Mouse (Mus musculus): ENCODE measurements around the gene Gm1113. TPM values are rescaled to one million over a fixed set of nuclear protein-coding genes. Genes with fewer than 3 reads are reported as not detected.
A peak's percentile ranks its signal among the peaks of the same experiment; 100 is the strongest.

Gene Gm1113
- total RNA-seq, 2 experiments from 2014 or later: not detected

DNA sequence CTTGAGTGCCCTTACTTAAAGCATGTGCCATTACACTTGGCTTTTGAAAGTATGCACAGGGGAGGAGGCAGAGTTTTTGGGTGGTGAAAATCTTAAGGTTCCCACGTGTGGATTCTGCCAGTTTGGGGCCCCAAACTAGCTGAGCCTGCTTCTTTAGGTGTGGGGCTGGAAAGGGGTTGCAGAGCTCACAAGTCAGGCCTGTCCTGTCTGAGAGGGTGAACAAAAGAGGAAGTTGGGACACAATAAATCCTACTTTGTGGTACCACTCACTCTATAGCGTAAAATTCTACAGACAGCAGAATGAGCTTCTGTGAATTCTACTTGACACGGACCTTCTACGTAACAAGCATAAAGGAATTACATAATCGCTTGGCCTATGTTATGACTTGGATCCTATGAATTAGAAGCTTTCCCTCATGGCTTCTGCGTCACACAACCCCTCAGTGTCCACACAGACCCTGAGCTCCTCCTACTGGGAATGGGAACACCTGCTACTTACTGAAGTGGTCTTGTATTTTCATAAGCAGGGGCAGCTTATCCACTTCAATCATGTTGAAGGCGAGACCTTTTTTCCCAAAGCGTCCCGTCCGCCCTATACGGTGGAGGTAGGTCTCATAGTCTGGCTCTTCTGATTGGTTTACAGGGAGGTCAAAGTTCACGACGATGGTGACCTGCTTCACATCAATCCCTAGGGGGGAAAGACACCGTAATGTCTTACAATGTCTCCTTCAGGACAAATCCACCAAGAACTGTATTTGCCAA, 25.2 kb upstream of the Gm1113 start:
- no peak overlapping the region for H3K4me3 ChIP-seq
- intact Hi-C loops (cut with DNase I): loop anchor here (10.0 kb wide), 1 partner anchor 498 kb away; no protein-coding TSS in a partner anchor
- no peak for DNase-seq (ENCODE audit: extremely low spot score in 1 of 2, low spot score in 2 of 2)
- no peak overlapping the region for H3K27ac ChIP-seq
- TF ChIP-seq CTCF (IDR thresholded peaks at IDR 0.05): no peak

- no peak overlapping the region for H3K4me3 ChIP-seq
- TF ChIP-seq CTCF (IDR thresholded peaks at IDR 0.05): no peak
- no peak overlapping the region for H3K27ac ChIP-seq
- no peak for DNase-seq (ENCODE audit: extremely low spot score in 1 of 2, low spot score in 2 of 2)
- intact Hi-C loops (cut with DNase I): loop anchor here (1.0 to 10.0 kb wide), 2 partner anchors 260 to 497 kb away; no protein-coding TSS in a partner anchor
These were observed 23.9 kb upstream of the Gm1113 start for GRCm38 (mm10) chr9:35541941-35542340.

DNA sequence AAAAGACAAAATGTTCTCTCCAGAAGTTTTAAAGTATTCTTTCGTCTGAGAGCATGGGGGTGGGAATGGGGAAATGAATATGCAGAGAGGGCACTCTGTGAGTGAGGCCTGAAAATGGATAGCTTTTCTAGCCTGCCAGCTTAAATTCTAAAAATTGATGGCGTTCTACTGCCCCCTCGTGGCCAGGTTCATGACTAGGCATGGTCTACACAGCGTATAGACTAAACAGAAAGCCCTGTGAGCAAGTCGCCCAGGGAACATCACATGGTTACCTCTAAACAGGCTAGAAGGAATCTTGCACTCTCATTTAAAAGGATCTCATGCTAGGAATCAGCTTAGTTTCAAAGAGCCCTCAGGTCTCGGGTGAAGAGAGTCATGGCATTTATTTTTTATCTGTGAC, 23.4 kb upstream of the Gm1113 start:
- H3K27ac ChIP-seq: no peak overlapping the region
- intact Hi-C loops (cut with DNase I): loop anchor here (1.0 to 10.0 kb wide), 2 partner anchors 259 to 497 kb away; no protein-coding TSS in a partner anchor
- TF ChIP-seq CTCF (IDR thresholded peaks at IDR 0.05): peak; percentile 82

GRCm38 (mm10) chr9:35541024-35541423, 23.0 kb upstream of the Gm1113 start:
- intact Hi-C loops (cut with DNase I): loop anchor here (1.0 to 10.0 kb wide), 2 partner anchors 259 to 496 kb away; no protein-coding TSS in a partner anchor
- TF ChIP-seq CTCF (IDR thresholded peaks at IDR 0.05): no peak
- DNase-seq (ENCODE audit: extremely low spot score in 1 of 2, low spot score in 2 of 2): no peak
- H3K4me3 ChIP-seq: no peak overlapping the region
- no peak overlapping the region for H3K27ac ChIP-seq

More for the DNA sequence above, 23.4 kb upstream of the Gm1113 start:
- peak; percentile 69 to 83 for DNase-seq (ENCODE audit: extremely low spot score in 1 of 2, low spot score in 2 of 2)
- no peak overlapping the region for H3K4me3 ChIP-seq

GRCm38 (mm10) chr9:35539001-35539750, 21.1 kb upstream of the Gm1113 start:
- intact Hi-C loops (cut with DNase I): loop anchor here (5.0 kb wide), 1 partner anchor 117 kb away; the partner anchor contains the start of gene Cdon

GRCm38 (mm10) chr9:35535876-35536275, 17.8 kb upstream of the Gm1113 start:
- H3K27ac ChIP-seq: no peak overlapping the region
- DNase-seq (ENCODE audit: extremely low spot score in 1 of 2, low spot score in 2 of 2): no peak
- TF ChIP-seq CTCF (IDR thresholded peaks at IDR 0.05): no peak
- intact Hi-C loops (cut with DNase I): loop anchor here (2.0 to 5.0 kb wide), 2 partner anchors 114 to 253 kb away; partner anchors contain the start of gene Cdon
- H3K4me3 ChIP-seq: no peak overlapping the region

More at GRCm38 (mm10) chr9:35539001-35539750, 21.1 kb upstream of the Gm1113 start:
- no peak for DNase-seq (ENCODE audit: extremely low spot score in 1 of 2, low spot score in 2 of 2)
- no peak overlapping the region for H3K27ac ChIP-seq
- no peak overlapping the region for H3K4me3 ChIP-seq
- TF ChIP-seq CTCF (IDR thresholded peaks at IDR 0.05): no peak

GRCm38 (mm10) chr9:35535110-35535509, 17.0 kb upstream of the Gm1113 start:
- H3K27ac ChIP-seq: no peak overlapping the region

GRCm38 (mm10) chr9:35533266-35533665, 15.2 kb upstream of the Gm1113 start:
- Histone ChIP-seq H3K27ac (no peak overlapping the region), H3K4me3 (no peak overlapping the region)
- no peak for TF ChIP-seq CTCF (IDR thresholded peaks at IDR 0.05)
- DNase-seq (ENCODE audit: extremely low spot score in 1 of 2, low spot score in 2 of 2): no peak
- intact Hi-C loops (cut with DNase I): no loop called here

More at GRCm38 (mm10) chr9:35535110-35535509, 17.0 kb upstream of the Gm1113 start:
- DNase-seq (ENCODE audit: extremely low spot score in 1 of 2, low spot score in 2 of 2): peak; percentile 44 to 60
- peak; percentile 93 for TF ChIP-seq CTCF (IDR thresholded peaks at IDR 0.05)
- no peak overlapping the region for H3K4me3 ChIP-seq
- intact Hi-C loops (cut with DNase I): loop anchor here (2.0 to 5.0 kb wide), 2 partner anchors 113 to 252 kb away; partner anchors contain the start of gene Cdon

- H3K4me3 ChIP-seq: no peak overlapping the region
- no peak for DNase-seq (ENCODE audit: extremely low spot score in 1 of 2, low spot score in 2 of 2)
- TF ChIP-seq CTCF (IDR thresholded peaks at IDR 0.05): no peak
- intact Hi-C loops (cut with DNase I): no loop called here
- H3K27ac ChIP-seq: no peak overlapping the region
These were observed 11.7 kb upstream of the Gm1113 start for GRCm38 (mm10) chr9:35529796-35530195.

- DNase-seq (ENCODE audit: extremely low spot score in 1 of 2, low spot score in 2 of 2): no peak
- no peak for TF ChIP-seq CTCF (IDR thresholded peaks at IDR 0.05)
- Histone ChIP-seq H3K4me3 (no peak overlapping the region), H3K27ac (no peak overlapping the region)
- intact Hi-C loops (cut with DNase I): no loop called here
These were observed 11.1 kb upstream of the Gm1113 start for GRCm38 (mm10) chr9:35529141-35529540.

DNA sequence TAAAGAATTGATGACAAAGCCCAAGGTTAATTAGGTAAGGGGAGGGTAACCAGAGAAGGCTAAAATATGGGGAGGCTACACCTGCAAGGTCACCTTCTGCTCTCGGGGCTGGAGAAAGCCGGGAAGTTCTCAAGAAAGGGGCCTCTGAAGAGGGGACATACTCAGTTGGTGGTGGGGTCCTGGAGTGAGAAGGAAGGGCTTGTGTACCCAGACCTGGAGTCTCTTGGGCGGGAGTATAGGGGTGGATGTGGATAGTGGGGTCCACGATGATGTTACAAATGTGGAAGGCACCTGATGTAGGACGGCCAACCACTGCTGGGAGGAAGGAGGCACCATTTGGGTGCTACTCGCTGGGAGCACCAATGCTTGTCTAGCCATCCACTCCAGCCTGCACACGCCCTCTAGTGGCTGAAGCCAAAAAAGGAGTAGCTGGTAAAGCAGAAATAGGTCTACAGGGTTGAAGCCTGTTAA, 5.9 kb upstream of the Gm1113 start:
- H3K27ac ChIP-seq: peak overlapping the region; percentile 47; the same call in 1 of the 2 replicates
- peak; percentile 76 for DNase-seq (ENCODE audit: extremely low spot score in 1 of 2, low spot score in 2 of 2)
- intact Hi-C loops (cut with DNase I): loop anchor here (1.0 to 2.0 kb wide), 2 partner anchors 99 to 242 kb away; no protein-coding TSS in a partner anchor
- no peak overlapping the region; the same call in 1 of the 2 replicates for H3K4me3 ChIP-seq
- TF ChIP-seq CTCF (IDR thresholded peaks at IDR 0.05): peak; percentile 96

Measured in left cerebral cortex, adult 2 months (tissue).